Mouse (Mus musculus) CH12F3 (cell line): Measurements from ENCODE around the gene Slc15a1.
"Not testable (repeated sequence)": the region's sequence is repeated elsewhere in the genome, so short reads cannot be mapped to it uniquely, and the experiment has no call there.

ENCODE experiments used
- in situ Hi-C: fragments of 300-500 bp; cut with MboI; formaldehyde crosslinking; loops from 2 replicates; pipeline ENCODE4 v1.14.3; 2020; ENCODE audit warnings: low sequenced_read_pairs

Slc15a1 gene

DNA sequence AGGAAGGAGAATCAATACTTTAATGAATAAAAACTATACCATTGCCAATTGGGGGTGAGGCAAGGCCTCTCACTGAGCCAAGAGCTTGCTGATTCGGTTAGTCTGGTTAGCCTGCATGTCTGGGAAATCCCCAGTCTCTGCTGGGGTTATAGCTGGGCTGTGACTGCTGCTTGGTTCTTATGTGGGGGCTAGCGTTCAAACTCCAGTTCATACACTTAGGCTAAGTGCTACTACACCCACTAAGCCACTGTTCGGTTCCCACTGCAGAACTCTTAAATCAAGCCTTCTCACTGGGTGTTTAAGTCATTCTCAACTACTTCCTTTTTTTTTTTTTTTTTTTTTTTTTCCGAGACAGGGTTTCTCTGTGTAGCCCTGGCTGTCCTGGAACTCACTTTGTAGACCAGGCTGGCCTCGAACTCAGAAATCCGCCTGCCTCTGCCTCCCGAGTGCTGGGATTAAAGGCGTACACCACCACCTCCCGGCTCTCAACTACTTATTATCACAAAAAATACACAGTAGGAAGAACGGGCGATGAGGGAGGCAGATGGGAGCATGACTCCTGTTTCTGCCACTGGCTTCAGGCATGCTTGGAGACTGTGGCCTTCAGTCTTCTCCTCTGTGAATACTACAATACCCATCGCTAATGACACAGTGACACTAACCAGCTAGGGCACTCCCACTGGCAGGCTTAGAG is 88.3 kb downstream of the Slc15a1 start:
- in situ Hi-C loops = no loop called here

DNA sequence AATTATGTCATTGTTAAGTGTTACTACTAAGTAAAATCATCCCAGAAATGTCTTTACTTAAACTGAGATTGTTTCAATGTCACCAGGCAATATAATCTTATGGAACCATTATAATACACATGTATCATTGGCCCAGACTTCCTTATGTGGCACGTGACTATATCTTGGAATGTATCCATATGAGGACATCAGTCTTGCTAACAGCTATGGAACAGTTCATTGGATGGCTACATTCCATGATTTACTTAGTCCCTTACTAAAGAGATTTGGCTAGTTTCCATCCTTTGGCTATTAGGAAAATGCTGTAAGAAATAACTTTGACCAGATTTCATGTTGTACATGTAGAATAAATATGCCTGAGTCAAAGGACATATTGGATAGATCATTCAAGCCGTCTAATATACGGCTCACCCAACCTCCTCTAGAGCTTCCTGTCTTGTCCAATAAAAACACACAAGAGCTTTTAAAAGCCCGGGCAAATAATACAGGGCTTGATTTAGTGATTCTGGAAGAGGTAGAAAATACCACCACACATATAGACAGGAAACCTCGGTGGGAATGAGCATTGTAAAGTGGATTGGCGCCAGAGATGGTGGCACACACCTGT is 90.3 kb downstream of the Slc15a1 start:
- in situ Hi-C loops = no loop called here

DNA sequence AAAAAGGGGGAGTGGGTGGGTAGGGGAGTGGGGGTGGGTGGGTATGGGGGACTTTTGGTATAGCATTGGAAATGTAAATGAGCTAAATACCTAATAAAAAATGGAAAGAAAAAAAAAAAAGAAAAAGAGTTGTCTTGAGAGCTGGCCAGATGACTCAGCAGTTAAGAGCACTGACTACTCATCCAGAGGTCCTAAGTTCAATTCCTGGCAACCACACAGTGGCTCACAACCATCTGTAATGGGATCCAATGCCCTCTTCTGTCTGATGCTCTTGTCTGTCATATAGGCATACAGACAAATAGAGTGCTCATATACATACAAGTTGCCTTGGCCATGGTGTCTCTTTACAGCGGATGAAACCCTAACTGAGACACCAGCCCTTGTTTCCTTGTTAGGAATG is 91.3 kb downstream of the Slc15a1 start:
- in situ Hi-C loops = not testable (repeated sequence)
